25 mouse cellular contexts compared by ENCODE assay signal in the genomic region with DNA sequence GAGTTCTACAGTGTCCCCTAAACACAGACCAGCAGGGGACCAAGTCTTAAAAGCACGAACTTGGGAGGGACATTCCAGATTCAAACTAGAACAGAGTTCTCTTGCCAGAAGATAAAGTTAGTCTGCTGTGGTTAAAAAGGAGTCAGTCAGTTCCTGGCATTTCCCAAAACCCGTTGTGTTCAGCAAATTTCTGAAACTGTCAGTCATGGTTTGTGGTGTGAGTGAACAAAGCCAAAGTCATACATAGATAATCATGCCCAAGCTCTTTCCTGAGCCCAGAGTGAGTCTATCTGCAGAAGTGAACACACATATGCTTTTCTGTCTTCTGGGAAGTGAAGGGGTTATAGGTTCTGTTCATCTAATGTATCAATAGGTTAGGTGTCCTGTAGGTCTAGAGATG. TPM values are rescaled to one million over a fixed set of nuclear protein-coding genes. Genes with fewer than 3 reads are reported as not detected.
A peak's percentile ranks its signal among the peaks of the same experiment; 100 is the strongest.
DNase-seq lines count a peak whose midpoint lies in the region; ATAC-seq and TF ChIP-seq lines count a peak whose summit lies in the region.
"Had no signal": no experiment of that assay in that cellular context is flagged by ENCODE, and none has a peak within 500 bp of the region (broad histone marks: within the 10 kb centered on the region; RNA-seq: fewer than 3 reads in every experiment).

No protein-coding gene starts in this region.

- peak overlapping the region; percentile 86; the same call in 1 of the 2 replicates for H3K27ac ChIP-seq in gastrocnemius, adult 2 months
- H3K27ac ChIP-seq in liver, embryonic 15.5 days (replicated peaks), result 0 out of 2 replicates have a peak overlapping the region, but pooled peaks have one; percentile 2
- H3K27ac ChIP-seq in liver, embryonic 11.5 days (ENCODE audit: low read depth, low read length), result no peak overlapping the region
- H3K27ac ChIP-seq: hindbrain, embryonic 15.5 days; liver, embryonic 13.5 days; midbrain, embryonic 13.5 days had no signal

- no peak overlapping the region for H3K4me2 ChIP-seq in liver, embryonic 15.5 days
- no peak overlapping the region for H3K4me2 ChIP-seq in liver, embryonic 11.5 days
- H3K4me2 ChIP-seq: hindbrain, embryonic 15.5 days; liver, embryonic 13.5 days; midbrain, embryonic 13.5 days had no signal

- no peaks in the 10 kb centered on the region for H3K9me3 ChIP-seq in liver, embryonic 15.5 days (replicated peaks)
- H3K9me3 ChIP-seq in liver, embryonic 11.5 days (ENCODE audit: control insufficient read depth, low read length), result no peaks in the 10 kb centered on the region
- H3K9me3 ChIP-seq: hindbrain, embryonic 15.5 days; liver, embryonic 13.5 days; midbrain, embryonic 13.5 days had no signal

- H3K4me3 ChIP-seq in gastrocnemius, adult 2 months, result no peak overlapping the region
- H3K4me3 ChIP-seq in liver, embryonic 15.5 days (replicated peaks), result no peak overlapping the region
- no peak overlapping the region for H3K4me3 ChIP-seq in liver, embryonic 11.5 days (ENCODE audit: low read depth, low read length)
- H3K4me3 ChIP-seq: hindbrain, embryonic 15.5 days; liver, embryonic 13.5 days; midbrain, embryonic 13.5 days had no signal

- no peaks in the 10 kb centered on the region for H3K27me3 ChIP-seq in liver, embryonic 15.5 days
- H3K27me3 ChIP-seq in liver, embryonic 11.5 days (replicated peaks; ENCODE audit: control insufficient read depth, insufficient read depth, low read length), result no peaks in the 10 kb centered on the region
- H3K27me3 ChIP-seq: hindbrain, embryonic 15.5 days; liver, embryonic 13.5 days; midbrain, embryonic 13.5 days had no signal

- H3K36me3 ChIP-seq in liver, embryonic 15.5 days (replicated peaks), result no peaks in the 10 kb centered on the region
- H3K36me3 ChIP-seq in liver, embryonic 11.5 days (ENCODE audit: control insufficient read depth, insufficient read depth, low read length), result no peaks in the 10 kb centered on the region
- H3K36me3 ChIP-seq: hindbrain, embryonic 15.5 days; liver, embryonic 13.5 days; midbrain, embryonic 13.5 days had no signal

- H3K9ac ChIP-seq in liver, embryonic 15.5 days, result no peak overlapping the region
- H3K9ac ChIP-seq in liver, embryonic 11.5 days (ENCODE audit: low read depth, low read length), result no peak overlapping the region
- H3K9ac ChIP-seq: forebrain, postnatal 0 days; hindbrain, embryonic 15.5 days; liver, embryonic 13.5 days; midbrain, embryonic 13.5 days had no signal

- H3K4me1 ChIP-seq in liver, embryonic 15.5 days (replicated peaks), result peaks cover 36% of the 10 kb centered on the region
- H3K4me1 ChIP-seq in liver, embryonic 11.5 days (replicated peaks; ENCODE audit: control insufficient read depth, insufficient read depth, low read length), result peaks cover 33% of the 10 kb centered on the region
- H3K4me1 ChIP-seq: midbrain, embryonic 13.5 days had no signal

- no peak for ATAC-seq in liver, embryonic 15.5 days (ENCODE audit: insufficient read depth)
- ATAC-seq in liver, embryonic 11.5 days (replicated peaks; ENCODE audit: low FRiP score), result no peak
- peak; percentile 76 for ATAC-seq in common myeloid progenitor, adult 5-6 weeks (replicated peaks; ENCODE audit: low read depth, poor library complexity, severe bottlenecking)
- ATAC-seq in megakaryocyte-erythroid progenitor cell, adult 5-6 weeks (replicated peaks; ENCODE audit: low FRiP score, low TSS enrichment, poor library complexity, severe bottlenecking), result peak; percentile 38; the same call in 1 of the 2 replicates
- ATAC-seq: midbrain, embryonic 13.5 days had no signal

- WGBS in liver, embryonic 15.5 days (ENCODE audit: insufficient replicate concordance), result 10% methylated on average over 2 of the region's 2 CpGs
- WGBS in liver, embryonic 11.5 days, result 47% methylated on average over 2 of the region's 2 CpGs

- no peak for DNase-seq in gastrocnemius, adult 2 months
- DNase-seq in gastrocnemius, postnatal 14 days, result no peak
- DNase-seq in liver, embryonic 11.5 days (ENCODE audit: low spot score), result no peak
- DNase-seq in left cerebral cortex, postnatal 4 days, result no peak
- DNase-seq in lung, adult 18-20 months, result no peak
- DNase-seq: cerebellum, postnatal 25 days; heart, postnatal 10 days; kidney, adult 11 months; kidney, postnatal 14 days; layer of hippocampus, adult 9-11 months; liver, embryonic 13.5 days; lung, postnatal 10 days; right cerebral cortex, adult 18-20 months; thymus, postnatal 36 days had no signal

- intact Hi-C loops in gastrocnemius, adult 2 months (cut with DNase I), result no loop called here
- intact Hi-C loops in gastrocnemius, postnatal 14 days (cut with DNase I; ENCODE audit: low total_unique reads), result no loop called here
- intact Hi-C loops in left cerebral cortex, postnatal 4 days (cut with DNase I), result no loop called here

- no peak for TF ChIP-seq CTCF in gastrocnemius, adult 2 months (IDR thresholded peaks at IDR 0.05)

RNA-seq across cellular contexts. Expression of a gene that starts 20.5 kb away (rescaled TPM):
- 10 to 100 TPM; 40.3 to 44.8 TPM for total RNA-seq in gastrocnemius, adult 2 months (2021)
- 10 to 100 TPM; 43.5 to 49.8 TPM for total RNA-seq in gastrocnemius, postnatal 14 days (2021)
- 9.7 and 10.0 TPM in 2 replicates for polyA plus RNA-seq in liver, embryonic 15.5 days (2015; fragmentation: Nextera tagmentation; extraction: Ambion mirVana)
- 31.1 and 33.1 TPM in 2 replicates for polyA plus RNA-seq in liver, embryonic 11.5 days (2014; fragmentation: Nextera tagmentation; extraction: Ambion mirVana)
- total RNA-seq in common myeloid progenitor, adult 5-6 weeks (2017), result 12.2 and 14.4 TPM in 2 replicates
- total RNA-seq in megakaryocyte-erythroid progenitor cell, adult 5-6 weeks (2014; fragmentation: Nextera tagmentation), result 1.2 and 6.5 TPM in 2 replicates
- 6.1 and 11.4 TPM in 2 replicates for total RNA-seq in megakaryocyte-erythroid progenitor cell, adult 5-6 weeks (2017)
- 100 to 1,000 TPM; 106 to 114 TPM for total RNA-seq in left cerebral cortex, postnatal 4 days (2021)

RNA-seq across cellular contexts. Expression of a gene that starts 45.4 kb away (rescaled TPM):
- total RNA-seq in gastrocnemius, adult 2 months (2021), result not detected
- total RNA-seq in gastrocnemius, postnatal 14 days (2021), result not detected
- polyA plus RNA-seq in liver, embryonic 15.5 days (2015; fragmentation: Nextera tagmentation; extraction: Ambion mirVana), result 0.05 and 0.06 TPM in 2 replicates
- polyA plus RNA-seq in liver, embryonic 11.5 days (2014; fragmentation: Nextera tagmentation; extraction: Ambion mirVana), result 0.08 and 0.17 TPM in 2 replicates
- total RNA-seq in common myeloid progenitor, adult 5-6 weeks (2017), result not detected in 2 replicates
- total RNA-seq in megakaryocyte-erythroid progenitor cell, adult 5-6 weeks (2014; fragmentation: Nextera tagmentation), result not detected in 2 replicates
- not detected in 2 replicates for total RNA-seq in megakaryocyte-erythroid progenitor cell, adult 5-6 weeks (2017)
- total RNA-seq in left cerebral cortex, postnatal 4 days (2021), result not detected
- total RNA-seq: forebrain, postnatal 0 days; gastrocnemius, adult 18-20 months; heart, adult 8-10 months; heart, postnatal 10 days; left cerebral cortex, postnatal 25 days had no signal
- polyA plus RNA-seq: embryonic facial prominence, embryonic 11.5 days; forebrain, postnatal 0 days; liver, embryonic 13.5 days; small intestine, adult 2 months had no signal

RNA-seq across cellular contexts. Expression of a gene that starts 58.9 kb away (rescaled TPM):
- total RNA-seq in gastrocnemius, adult 2 months (2021), result not detected
- total RNA-seq in gastrocnemius, postnatal 14 days (2021), result not detected
- polyA plus RNA-seq in liver, embryonic 15.5 days (2015; fragmentation: Nextera tagmentation; extraction: Ambion mirVana), result not detected in 2 replicates
- polyA plus RNA-seq in liver, embryonic 11.5 days (2014; fragmentation: Nextera tagmentation; extraction: Ambion mirVana), result not detected in 2 replicates
- not detected in 2 replicates for total RNA-seq in common myeloid progenitor, adult 5-6 weeks (2017)
- not detected in 2 replicates for total RNA-seq in megakaryocyte-erythroid progenitor cell, adult 5-6 weeks (2014; fragmentation: Nextera tagmentation)
- total RNA-seq in megakaryocyte-erythroid progenitor cell, adult 5-6 weeks (2017), result not detected in 2 replicates
- total RNA-seq in left cerebral cortex, postnatal 4 days (2021), result not detected
- total RNA-seq: forebrain, postnatal 0 days; gastrocnemius, adult 18-20 months; left cerebral cortex, postnatal 25 days had no signal
- polyA plus RNA-seq: embryonic facial prominence, embryonic 11.5 days; forebrain, postnatal 0 days; hindbrain, embryonic 15.5 days; liver, embryonic 13.5 days; midbrain, embryonic 13.5 days; small intestine, adult 2 months had no signal

Comparison
In these comparisons a context has a peak if more than half of its experiments do, and no peak if none do; other contexts are left out.
1. ATAC-seq: peak in common myeloid progenitor, adult 5-6 weeks (single experiment) and megakaryocyte-erythroid progenitor cell, adult 5-6 weeks (single experiment); none in liver, embryonic 15.5 days (single experiment) and liver, embryonic 11.5 days (single experiment).